Mouse (Mus musculus): ENCODE measurements around the gene Slc26a8. TPM values are rescaled to one million over a fixed set of nuclear protein-coding genes. Genes with fewer than 3 reads are reported as not detected.
"Not testable (repeated sequence)": the region's sequence is repeated elsewhere in the genome, so short reads cannot be mapped to it uniquely, and the experiment has no call there.

The Slc26a8 gene
- total and polyA plus RNA-seq, 3 experiments = 0.58 to 1.6 TPM; not detected in 1

DNA sequence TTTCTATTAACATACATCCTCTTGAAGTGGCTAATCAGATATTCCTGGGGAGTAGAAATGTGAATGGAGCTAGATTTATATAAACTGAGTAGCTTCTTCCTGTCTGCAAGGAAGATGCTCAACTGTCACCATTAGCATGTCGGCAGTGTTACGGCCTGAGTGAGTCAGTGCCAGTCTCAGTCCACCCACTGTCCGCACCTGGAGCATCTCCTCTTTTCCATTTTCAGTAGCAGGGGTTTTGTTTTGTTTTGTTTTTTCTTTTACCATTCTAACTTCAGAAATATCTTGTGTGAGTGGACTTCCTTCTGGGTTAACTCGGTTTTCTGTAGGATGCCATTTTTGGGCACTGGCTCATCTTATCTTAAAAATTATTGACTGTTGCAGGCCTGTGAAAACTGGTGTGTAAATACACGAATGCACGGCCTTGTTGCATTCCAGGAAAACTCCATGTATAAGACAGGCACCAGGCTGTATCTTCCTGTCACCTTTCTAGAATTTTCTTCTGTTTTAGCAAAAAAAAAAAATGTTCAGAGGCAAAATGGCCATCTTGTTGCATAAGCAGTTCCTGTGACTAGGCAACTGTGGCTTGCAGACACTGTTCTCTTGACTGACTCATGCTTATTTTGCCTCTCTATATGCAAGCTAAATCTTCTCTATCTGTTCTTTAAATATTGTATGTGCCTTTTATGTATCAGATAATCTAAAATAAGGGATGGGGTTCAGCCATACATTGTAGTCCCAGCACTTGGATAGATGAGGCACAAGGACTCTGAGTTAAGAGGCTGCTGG lies 45.5 kb upstream of the Slc26a8 start:
- no peaks in the 10 kb centered on the region for H3K27me3 ChIP-seq (ENCODE audit: control insufficient read depth in 1 of 2, insufficient read depth in 2 of 2, low read length in 2 of 2)
- no peaks in the 10 kb centered on the region; a peak in 1 of 4 replicates for H3K4me1 ChIP-seq (ENCODE audit: control insufficient read depth in 1 of 2, insufficient read depth in 2 of 2, low read length in 2 of 2)
- H3K4me3 ChIP-seq (ENCODE audit: control insufficient read depth in 1 of 2, insufficient read depth in 1 of 2, low read depth in 2 of 2, low read length in 2 of 2) = no peak overlapping the region
- no peaks in the 10 kb centered on the region for H3K79me2 ChIP-seq (ENCODE audit: control insufficient read depth, insufficient read depth, low read length, poor library complexity)
- DNase-seq (ENCODE audit: low read depth, low spot score) = no peak
- no peak for TF ChIP-seq EP300 (IDR thresholded peaks at IDR 0.05; ENCODE audit: low read depth in 1 of 2, low read length in 2 of 2)
- no peak for TF ChIP-seq RCOR1 (IDR thresholded peaks at IDR 0.05; ENCODE audit: low read depth, low read length)
- TF ChIP-seq ZNF384 (IDR thresholded peaks at IDR 0.05; ENCODE audit: low read depth, low read length) = no peak
- no peak for TF ChIP-seq ETS1 (IDR thresholded peaks at IDR 0.05; ENCODE audit: low read depth, low read length)
- no peak for TF ChIP-seq NRF1 (IDR thresholded peaks at IDR 0.05; ENCODE audit: insufficient read depth, low read depth, low read length, poor library complexity, severe bottlenecking)
- TF ChIP-seq MYB (IDR thresholded peaks at IDR 0.05; ENCODE audit: low read depth, low read length) = no peak
- TF ChIP-seq MXI1 (IDR thresholded peaks at IDR 0.05; ENCODE audit: low read depth, low read length) = no peak
- no peak for TF ChIP-seq JUND (IDR thresholded peaks at IDR 0.05; ENCODE audit: low read depth, low read length)
- no peak for TF ChIP-seq SIN3A (IDR thresholded peaks at IDR 0.05; ENCODE audit: low read length)
- no peak for TF ChIP-seq TBP (IDR thresholded peaks at IDR 0.05; ENCODE audit: low read depth, low read length)
- TF ChIP-seq USF2 (IDR thresholded peaks at IDR 0.05; ENCODE audit: borderline replicate concordance in 1 of 2, insufficient read depth in 1 of 2, low read depth in 1 of 2, low read length in 2 of 2) = no peak
- no peak for TF ChIP-seq MAX (IDR thresholded peaks at IDR 0.05; ENCODE audit: low read length)
- TF ChIP-seq MYC (IDR thresholded peaks at IDR 0.05; ENCODE audit: low read depth, low read length) = no peak
- TF ChIP-seq CHD2 (IDR thresholded peaks at IDR 0.05; ENCODE audit: low read length) = no peak
- no peak for TF ChIP-seq E2F4 (IDR thresholded peaks at IDR 0.05; ENCODE audit: borderline replicate concordance, low read depth, low read length)
- no peak for TF ChIP-seq ZMIZ1 (IDR thresholded peaks at IDR 0.05; ENCODE audit: low read depth, low read length)
- no peak overlapping the region for H3K27ac ChIP-seq (ENCODE audit: control insufficient read depth, low read depth, low read length)
- H3K9ac ChIP-seq (ENCODE audit: control insufficient read depth, low read depth, low read length, poor library complexity, severe bottlenecking) = no peak overlapping the region
- H3K36me3 ChIP-seq (ENCODE audit: control insufficient read depth in 1 of 2, insufficient read depth in 2 of 2, low read length in 2 of 2) = peaks cover 0 to 8% of the 10 kb centered on the region in 2 experiments; a peak in 2 of 4 replicates
- H3K9me3 ChIP-seq (replicated peaks; ENCODE audit: insufficient read depth, low read length) = no peaks in the 10 kb centered on the region

DNA sequence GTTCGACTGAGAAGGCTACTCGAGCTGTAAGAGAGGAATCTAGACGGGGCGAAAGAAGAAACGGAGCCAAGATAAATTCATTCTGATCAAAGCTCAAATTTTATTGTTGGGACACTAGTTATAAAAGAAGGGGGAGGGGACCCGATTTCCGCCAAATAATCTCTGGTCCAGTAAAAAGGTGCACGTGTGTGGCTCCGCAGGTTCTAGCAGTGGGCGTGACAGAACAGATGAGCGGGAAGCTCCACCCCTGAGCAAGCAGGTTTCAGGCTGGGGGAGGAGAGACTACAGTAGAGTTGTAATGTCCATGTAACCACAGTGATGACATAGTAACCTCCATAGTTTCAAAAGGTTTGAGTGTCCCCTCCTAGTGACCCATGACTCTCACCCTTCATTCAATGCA lies 37.5 kb upstream of the Slc26a8 start:
- H3K27me3 ChIP-seq (ENCODE audit: control insufficient read depth in 1 of 2, insufficient read depth in 2 of 2, low read length in 2 of 2); H3K79me2 ChIP-seq (ENCODE audit: control insufficient read depth, insufficient read depth, low read length, poor library complexity); H3K4me1 ChIP-seq (ENCODE audit: control insufficient read depth in 1 of 2, insufficient read depth in 2 of 2, low read length in 2 of 2); H3K9ac ChIP-seq (ENCODE audit: control insufficient read depth, low read depth, low read length, poor library complexity, severe bottlenecking); H3K9me3 ChIP-seq (replicated peaks; ENCODE audit: insufficient read depth, low read length); DNase-seq (ENCODE audit: low read depth, low spot score); H3K4me3 ChIP-seq (ENCODE audit: control insufficient read depth in 1 of 2, insufficient read depth in 1 of 2, low read depth in 2 of 2, low read length in 2 of 2); H3K27ac ChIP-seq (ENCODE audit: control insufficient read depth, low read depth, low read length): not testable (repeated sequence)
- peaks cover 2 to 29% of the 10 kb centered on the region in 2 experiments for H3K36me3 ChIP-seq (ENCODE audit: control insufficient read depth in 1 of 2, insufficient read depth in 2 of 2, low read length in 2 of 2)

Data from MEL (cell line).